Mouse (Mus musculus): ENCODE data around the gene Cd5.

Gene Cd5

DNA sequence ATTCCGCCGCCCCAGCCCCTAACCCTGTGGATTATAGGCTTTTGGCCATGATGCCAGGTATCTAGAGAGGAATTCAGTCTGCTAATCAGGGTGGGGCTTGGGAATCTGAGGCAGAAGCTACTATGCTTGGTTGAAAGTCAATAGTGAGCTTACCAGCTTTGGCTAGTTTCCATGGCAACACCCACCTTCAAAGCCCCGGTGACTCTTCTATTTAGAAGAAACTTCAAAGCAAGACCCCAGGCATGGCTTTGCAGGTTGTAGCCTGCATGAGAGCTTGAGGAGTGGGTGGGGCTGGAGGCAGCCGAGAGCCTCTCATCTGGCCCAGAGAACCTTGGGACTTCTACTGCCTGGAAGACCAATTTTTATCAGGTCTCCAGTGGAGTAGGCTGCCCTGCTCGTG is 15.2 kb downstream of the Cd5 start:
- no peak for DNase-seq

DNA sequence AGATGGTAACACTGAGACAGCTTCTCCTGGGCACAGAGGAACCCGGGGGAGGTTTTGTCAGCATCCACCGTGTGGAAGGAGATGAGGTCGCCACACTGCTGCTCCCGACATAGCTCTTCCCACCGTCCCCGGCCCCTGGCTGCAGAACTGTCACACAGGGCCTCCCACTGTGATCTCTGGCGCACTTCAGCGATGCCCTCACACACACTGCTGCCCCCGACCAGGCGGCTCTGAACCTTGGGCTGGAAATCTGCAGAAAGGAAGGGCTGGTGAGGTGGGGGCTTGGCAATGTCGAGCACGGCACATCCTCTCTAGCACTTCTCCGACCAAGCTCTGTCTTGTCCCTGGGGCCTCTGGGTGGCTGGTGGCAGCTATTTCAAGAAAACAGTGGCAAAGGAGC is 15.7 kb downstream of the Cd5 start:
- no peak for DNase-seq

DNA sequence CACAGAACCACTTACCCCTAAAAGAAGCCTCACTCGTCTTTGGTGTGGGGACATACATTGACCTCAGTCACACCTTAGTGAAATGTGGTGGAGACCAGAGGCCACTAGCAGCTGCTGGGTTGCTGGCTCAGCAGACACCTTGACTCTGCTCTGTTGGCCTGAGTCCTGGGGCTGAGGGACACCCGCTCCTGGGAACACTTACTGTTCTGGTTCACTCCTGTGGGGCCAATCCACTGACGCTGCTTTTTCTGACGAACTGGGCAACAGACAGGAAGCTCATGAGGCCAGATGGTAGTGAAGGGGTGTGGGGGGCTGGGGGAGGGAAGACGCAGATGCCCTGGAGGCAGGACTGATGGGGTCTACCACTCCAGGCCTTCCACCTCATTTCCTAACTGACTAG is 17.7 kb downstream of the Cd5 start:
- no peak for DNase-seq

DNA sequence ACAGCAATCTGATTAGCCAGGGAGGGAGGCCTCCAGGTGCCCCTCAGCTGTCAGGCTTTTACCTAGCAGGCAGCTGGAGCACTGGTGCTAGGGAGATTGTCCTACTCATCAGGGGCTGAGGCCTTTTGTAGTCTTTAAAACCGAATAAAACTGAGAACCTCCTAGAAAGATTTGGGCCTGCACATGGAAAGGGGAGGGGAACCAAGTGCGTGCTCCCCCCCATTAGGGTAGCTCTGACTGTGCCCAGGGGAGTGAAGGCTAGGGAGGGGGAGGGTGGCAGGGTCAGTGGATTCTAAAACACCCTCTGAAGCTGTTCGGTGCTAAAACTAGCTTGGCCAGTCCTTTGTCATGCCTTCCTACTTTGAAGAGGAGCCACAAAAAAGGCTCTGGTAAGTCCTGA is 18.3 kb downstream of the Cd5 start:
- DNase-seq: no peak

DNA sequence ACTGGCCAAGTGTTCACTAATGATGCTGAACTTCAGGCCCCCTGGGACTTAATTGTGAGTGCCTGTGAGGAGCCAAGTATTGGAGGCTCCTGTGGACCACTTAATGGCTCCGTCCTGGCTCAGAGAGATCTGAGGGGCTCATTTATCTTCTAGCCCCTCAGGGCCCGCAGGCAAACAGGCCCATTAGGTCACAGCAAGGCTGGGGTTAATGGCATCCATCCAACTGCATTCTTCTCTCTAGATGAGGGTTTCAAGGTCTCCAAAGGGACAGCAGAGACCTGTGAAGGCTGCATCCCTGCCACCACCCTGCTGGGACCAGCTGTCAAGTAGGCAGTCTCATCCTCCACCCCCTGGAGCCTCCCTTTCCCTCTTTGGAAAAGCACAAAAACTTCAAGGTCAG is 19.1 kb downstream of the Cd5 start:
- DNase-seq: no peak

DNA sequence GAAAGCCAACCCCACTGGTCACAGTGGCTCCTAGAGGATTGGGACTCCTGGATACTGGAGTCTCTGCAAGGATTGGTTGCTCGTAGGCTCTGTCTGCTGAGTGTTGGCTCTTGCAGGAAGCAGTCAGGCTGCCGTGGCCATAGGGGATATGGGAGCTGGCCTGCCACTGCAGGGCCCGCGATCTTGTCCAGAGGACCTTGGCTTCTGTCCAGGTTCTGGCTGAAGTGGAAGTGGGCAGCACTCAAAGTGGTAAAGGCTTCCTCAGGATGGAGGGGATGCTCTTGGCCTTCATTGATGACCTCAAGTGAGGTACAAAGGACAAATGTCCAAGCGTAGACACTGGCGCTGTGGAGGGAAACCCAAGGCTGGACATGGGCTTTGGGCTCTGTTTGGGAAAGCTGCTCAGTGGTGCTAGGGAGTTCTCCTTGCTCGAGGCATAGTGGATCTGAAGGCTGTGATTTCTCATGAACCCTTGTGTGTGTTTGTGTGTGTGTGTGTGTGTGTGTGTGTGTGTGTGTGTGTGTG is 20.5 kb downstream of the Cd5 start:
- DNase-seq: no peak

DNA sequence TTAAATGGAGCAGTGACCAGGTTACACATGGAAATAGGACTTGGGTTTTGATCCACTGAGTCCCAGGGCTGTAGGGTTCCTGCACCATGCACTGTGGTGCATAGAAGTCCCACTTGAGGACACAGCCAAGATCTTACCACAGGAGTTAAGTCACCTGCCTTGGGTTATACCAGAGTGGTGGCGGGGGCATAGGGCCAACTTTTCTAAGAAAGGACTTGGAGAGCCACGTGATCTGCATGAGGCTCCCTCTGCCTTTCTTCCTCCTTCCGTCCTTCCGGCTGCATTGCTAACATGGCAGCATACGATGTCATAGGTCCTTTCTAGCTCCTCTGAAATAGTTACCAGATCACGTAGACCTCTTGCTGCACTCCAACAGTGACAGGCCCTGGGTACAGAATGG is 23.3 kb downstream of the Cd5 start:
- DNase-seq: no peak

DNA sequence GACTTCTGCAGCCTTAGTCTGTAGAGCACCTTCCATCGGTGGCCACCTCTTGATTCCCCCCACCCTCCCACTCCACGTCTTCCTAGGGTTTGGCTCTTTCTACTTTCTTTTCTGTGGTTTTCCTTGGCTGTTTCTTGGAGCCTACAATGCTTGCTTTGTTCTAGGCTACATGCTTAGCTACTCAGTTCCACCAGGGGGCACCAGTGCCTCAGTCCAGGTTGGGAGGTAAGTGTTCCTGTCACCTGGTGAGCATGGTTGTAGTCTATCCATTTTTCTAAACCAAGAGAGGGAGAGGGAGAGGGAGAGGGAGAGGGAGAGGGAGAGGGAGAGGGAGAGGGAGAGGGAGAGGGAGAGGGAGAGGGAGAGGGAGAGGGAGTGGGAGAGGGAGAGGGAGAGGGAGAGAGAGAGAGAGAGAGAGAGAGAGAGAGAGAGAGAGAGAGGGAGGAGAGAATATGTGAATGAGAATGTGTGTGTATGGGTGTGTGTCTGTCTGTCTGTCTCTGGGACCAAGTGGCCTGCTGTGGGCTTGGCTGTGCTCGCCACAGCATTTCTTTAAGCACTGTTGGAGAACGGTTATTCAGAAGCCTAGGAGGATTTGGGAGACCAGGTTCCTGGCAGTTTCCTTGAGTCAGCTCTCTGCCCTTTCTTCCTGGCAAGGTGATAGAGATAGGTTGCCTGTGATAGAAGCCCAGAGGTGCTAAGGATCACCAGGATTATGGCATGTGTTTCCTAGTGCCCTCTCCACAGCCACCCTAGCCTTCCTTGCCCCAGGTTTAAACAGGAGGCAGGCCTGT is 23.9 kb downstream of the Cd5 start:
- peak; percentile 40 to 76 for DNase-seq

DNA sequence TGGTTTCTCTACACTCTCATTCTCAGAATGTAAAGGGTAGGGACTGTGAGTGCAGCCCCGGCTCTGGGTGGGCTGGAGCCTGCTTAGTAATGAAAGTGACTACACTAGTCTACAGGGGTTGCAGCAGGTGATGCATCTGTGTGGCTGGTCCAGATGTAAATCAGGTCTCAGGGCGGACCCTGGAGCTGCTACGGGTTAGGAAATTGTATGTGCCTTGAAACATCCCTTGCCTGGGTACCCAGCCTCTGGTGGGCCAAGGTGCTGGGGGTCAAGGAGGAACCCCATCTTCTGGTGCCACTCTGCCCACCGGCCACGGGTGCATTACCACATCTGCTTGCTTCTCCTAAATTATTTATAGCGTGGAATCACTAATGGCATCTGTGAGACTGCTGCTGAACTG is 24.6 kb downstream of the Cd5 start:
- no peak for DNase-seq

DNA sequence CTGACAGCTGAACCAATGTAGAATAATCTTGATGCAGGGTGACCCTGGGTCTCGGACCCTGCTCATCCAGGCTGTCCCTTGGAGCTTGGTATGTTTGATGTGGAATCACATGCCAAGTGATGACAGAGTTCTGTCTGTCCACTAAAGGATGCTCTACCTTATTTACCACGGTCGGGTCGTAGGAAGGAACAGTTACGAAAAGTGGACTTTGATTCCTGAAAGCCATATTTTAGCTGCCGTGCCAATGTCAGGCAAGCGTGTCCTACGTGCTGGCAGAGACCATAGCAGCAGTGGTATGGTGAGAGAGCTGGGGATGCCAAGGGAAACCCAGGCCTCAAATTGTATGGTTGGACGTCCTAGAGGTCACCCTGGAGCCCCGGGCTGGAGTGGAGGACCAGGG is 25.3 kb downstream of the Cd5 start:
- no peak for DNase-seq

DNA sequence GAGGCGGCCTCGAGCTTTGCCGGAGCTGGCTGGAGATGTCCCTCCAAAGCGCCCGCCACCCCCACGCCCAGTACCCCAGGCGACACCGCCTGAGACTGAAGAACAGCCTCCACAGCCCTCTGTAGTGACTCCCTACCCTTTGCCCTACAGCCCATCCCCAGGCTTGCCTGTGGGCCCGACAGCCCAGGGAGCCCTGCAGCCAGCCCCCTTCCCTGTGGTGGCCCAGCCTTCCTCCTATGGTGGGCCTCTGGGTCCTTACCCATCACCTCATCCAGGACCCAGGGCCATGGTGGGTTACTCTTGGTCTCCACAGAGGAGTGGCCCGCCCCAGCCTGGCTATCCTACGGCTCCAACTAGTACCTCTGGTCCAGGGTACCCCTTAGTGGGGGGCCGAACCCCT is 26.2 kb downstream of the Cd5 start:
- DNase-seq: no peak

DNA sequence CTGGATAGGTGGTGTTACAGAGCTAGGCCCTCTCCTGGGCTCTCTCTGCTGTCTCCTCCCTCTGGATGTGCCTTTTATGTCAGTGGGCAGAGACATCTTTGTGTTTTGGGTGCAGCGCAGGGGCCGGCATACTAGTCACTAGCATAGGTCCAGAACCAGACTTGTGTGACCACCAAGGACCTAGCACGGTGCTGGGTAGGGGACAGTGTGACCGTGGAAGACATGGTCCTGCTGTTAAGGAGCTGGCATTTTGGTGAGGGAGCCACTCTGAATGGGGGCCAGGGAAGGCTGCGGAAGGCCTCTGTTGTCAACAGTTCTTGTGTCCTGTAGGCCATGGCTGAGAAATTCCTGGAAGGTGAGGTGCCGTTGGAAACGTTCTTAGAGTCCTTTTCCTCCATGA is 26.6 kb downstream of the Cd5 start:
- no peak for DNase-seq

DNA sequence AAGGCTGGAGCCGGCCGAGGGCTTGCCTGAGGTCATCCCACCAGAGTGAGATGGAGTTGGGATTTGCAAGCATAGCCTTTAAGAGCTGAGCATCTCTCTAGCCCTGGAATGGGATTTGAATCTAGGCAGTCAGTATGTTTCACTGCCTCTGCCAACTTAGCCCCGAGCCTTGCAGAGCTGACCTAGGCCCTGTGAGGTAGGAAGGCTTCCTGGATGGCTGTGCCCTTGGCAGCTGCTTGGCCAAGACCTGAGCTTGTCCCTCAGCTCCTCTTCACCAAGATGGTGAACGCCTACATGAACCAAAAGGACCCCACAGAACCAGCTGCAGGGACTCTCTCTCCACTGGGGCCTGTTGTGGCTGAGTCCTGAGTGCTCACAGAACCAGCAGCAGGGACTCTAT is 28.1 kb downstream of the Cd5 start:
- DNase-seq: no peak

DNA sequence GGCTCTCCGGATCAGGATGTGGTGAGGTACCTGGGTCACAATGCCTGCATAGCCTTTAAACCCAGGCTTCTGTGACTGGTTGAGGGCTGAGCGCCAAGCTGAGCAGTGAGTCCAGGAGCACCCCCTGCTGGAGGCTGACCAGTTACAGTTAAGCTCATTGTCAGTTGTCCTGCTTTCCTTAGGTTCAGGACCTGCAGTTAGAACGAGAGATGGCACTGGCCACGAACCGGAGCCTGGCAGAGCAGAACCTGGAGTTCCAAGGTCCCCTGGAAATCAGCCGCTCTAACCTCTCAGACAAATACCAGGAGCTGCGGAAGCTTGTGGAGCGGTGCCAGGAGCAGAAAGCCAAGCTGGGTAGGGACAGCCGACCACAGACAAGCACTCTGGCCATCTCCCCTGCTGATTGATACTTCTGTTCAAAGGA is 28.7 kb downstream of the Cd5 start:
- DNase-seq: peak; percentile 34 to 62

DNA sequence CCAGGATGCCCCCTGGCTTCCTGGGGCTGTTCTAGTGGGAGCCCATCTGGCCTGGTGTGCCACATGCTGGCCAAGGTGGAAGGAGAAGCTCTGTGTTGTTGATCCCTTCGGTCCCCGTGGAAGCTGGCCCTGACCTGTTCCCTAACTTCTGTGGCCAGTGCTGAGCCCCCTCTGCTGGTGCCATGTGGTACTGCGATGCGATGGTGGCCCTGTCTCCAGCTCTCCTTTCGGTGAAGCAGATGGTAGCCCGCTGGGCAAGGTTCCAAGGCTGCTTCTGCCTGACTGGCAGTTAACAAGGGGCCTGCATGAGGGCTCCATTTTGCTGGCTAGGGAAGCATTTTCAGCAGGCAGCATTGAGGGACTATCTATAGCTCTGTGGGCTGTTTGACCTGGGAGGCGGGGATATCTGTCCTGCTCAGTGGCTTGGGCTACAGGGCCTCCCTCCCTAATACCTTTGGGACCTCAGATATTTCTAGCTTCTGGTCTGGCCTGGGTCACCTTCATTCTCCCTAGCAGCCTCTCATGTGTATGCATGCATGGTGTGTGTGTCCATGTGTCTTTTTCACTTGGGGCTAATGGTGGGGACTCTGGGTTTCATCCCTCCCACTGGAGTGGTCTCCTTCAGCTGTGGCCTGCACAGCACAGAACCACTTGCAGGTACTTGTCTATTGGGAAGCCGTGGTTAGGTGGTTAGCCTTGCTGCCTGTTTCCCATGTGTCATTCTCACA is 29.3 kb downstream of the Cd5 start:
- DNase-seq: peak; percentile 68 to 88

DNA sequence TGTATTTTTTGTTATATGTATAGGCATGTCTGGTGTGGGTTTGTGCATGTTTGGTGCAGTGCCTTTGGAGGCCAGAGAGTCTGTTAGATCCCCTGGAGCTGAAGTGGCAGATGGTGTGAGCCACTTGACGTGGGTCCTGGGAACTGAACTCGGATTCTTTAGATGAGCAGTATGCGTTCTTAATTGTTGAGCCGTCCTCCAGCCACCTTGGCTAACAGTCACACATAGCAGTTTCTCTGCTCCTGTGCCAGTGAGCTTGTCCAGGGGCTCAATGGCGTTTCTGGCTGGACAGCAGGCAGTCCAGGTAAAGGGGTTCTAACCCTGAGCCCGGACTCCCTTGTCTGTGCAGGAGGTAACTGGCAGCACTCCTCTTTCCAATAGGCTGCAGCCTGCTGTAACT is 29.9 kb downstream of the Cd5 start:
- DNase-seq: no peak

DNA sequence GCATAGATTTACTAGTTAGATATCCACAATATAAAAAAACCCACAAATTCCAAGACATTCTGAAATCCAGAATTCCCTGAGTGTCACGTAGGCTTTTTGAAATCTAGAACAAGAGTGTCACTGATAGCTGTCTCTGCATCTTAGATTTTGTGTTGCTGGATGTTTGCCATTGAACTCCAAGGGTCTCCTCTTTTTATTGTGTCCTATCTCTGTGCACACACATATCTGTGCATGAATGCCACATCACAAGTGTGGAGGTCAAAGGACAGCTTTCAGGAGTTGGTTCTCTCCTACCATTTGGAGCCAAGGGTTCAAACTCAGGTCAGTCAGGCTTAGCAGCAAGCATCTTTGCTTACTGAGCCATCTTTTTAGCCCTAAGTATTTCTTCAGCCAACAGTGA is 30.9 kb downstream of the Cd5 start:
- DNase-seq: no peak

DNA sequence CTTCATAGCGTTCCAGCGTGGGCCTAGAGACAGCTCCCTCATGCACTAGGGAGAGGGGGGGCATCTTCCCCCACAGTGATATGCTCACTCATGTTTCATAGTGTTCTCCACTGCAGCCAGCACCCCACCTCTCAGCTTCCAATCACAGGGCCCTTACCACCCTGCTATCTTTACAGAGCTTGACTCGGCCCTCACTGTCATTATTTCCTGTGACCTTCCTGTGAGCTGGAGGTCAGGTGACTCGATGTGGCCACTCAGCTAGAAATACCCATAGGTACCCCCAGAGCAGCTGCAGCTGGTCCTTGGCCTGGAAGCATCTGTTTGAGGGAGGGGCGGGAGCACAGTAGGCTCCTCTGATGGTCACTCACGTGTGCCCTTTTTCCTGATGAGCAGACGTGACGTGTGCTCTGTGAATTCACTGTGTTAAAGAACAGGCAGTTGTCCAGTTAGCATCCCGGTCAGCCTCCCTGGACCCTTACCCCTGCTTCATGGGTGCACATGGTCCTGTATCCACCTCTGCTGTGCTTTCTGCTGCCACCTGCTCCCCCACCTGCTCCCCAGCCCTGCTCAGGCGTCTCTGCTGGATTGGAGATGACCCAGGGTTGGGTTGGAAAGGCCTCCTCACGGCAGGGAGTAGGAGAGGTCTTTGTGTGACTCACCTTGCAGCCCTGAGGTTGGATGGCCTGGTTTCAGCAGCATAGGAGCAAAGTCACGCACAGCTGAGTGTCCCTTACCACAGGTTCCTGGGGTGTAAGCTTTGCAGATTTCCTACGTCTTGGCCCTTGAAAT is 31.5 kb downstream of the Cd5 start:
- DNase-seq: no peak

DNA sequence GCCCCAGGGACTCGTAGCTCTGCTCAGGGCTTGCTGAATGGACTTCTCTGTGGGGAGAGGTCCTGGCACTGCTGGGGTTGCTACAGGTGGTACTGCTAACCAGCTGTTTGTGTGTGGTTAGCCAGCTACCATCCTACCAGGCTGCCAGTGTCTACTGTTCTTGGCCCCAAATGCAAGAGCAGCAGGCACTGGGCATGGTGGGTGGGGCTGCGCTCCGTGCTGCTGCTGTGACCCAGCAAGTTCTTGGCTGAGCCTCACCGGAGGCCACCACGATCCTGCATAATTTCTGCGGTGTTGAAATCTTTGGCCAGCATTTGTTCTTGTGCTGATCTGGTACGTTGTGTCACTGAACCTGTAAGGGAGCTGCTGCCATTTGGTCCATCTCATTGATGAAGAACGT is 35.3 kb downstream of the Cd5 start:
- DNase-seq: no peak

DNA sequence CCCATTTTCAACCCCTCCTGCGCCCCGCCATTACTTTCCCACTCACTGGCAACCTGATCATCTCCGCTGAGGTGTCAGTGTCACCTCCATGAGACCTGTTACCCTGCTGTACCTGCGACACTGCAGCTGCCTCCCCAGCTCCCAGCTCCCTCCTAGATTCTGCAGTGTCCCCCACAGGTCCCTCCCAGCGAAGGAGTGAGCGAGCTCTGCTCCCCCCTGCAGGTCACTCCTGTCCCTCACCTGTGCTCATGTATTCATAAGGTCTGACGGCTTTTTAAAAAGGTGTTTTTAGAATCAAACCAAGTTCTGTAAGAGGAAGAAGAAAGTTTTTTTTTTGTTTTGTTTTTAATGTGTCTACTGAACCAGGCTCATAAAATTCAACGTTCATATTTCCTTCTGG is 36.7 kb downstream of the Cd5 start:
- no peak for DNase-seq

DNA sequence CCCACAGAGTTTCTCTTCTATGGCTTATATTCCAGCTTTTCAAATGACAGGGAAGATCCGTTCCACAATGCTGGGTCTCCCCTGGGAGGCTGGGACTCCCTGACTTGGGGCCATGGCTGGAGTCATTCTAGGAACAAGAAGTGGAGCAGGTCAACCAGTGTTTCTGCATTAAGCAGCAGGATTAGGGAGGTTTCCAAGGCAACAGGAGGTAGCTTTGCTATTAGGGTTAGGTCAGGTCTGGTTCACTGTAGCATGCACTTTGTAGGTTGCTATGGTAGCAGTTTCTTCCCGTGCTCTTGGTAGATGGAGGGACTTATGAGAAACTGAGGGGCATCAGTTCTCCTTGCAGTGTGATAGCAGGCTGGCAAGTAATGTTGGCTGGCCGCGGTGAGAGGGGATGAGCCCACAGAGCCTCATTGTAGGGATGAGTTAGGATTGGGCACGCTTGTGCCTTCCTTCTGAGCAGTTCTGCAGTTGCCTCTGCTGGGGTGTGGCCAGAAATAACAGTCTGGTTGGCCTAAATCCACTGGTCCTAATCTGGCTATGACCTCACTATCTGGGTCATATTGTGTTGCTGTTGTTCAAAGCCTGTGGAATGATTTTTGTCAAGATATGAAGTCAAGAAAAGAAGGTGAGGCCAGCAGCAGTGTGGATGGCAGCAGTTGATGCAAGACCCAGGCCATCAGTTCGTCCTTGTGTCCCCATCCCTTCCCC is 37.6 kb downstream of the Cd5 start:
- no peak for DNase-seq

DNA sequence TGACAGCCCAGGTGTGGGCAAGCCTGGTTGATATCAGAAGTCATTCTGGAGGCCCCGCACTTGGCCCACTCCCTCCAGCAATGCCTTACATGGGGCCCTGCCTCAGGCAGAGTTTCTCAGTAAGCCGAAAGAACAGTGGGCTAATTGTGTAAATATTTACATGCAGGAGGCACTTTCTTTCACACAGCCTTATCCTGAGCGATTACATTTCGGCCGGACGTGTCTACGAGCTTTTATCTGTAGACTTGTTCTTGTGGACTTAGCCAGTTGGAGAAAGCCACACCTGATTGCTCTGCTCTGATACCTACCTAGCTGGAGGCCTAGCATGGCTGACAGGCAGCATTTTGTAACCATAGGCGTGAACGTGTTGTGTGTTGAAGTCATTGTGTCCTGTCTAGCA is 39.0 kb downstream of the Cd5 start:
- DNase-seq: no peak
